Mouse (Mus musculus) frontal cortex, postnatal 10 days (tissue): ENCODE measurements at regions not wholly inside any gene's neighbourhood (a gene's known extent, or its start where the extent isn't known, plus 50 kb on each side); places are given as distances from the start of the nearest gene placed in this dataset.

Experiments used
- DNase-seq, 2 experiments: peaks; one replicate each; pipeline ENCODE4 v3.0.0; 2022; ENCODE audit warnings: low spot score in 2 of 2, mixed read lengths in 1 of 2

- no peak for DNase-seq
These were observed 216.3 kb upstream of the Pdzrn3 start for GRCm38 (mm10) chr6:101593782-101594641.

DNA sequence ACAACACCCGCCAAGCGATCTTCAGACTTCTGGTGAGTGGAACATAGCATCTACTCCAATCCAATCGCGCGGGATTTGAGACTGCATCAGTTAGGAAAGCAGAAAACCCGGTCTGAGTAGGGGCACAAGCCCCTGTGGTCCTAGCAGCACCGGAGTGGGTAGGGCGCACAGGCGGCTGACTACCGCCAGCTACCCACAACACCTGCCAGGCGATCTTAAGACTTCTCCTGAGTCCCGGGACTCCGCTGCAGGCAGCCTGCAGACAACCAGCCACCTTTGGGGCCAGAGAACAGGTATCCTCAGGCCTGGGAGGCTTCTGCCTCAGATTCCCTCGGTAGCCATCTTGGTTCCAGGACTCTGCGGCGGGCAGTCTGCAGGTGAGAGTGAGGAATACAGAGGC lies 208.2 kb upstream of the Pdzrn3 start:
- DNase-seq = no peak

DNA sequence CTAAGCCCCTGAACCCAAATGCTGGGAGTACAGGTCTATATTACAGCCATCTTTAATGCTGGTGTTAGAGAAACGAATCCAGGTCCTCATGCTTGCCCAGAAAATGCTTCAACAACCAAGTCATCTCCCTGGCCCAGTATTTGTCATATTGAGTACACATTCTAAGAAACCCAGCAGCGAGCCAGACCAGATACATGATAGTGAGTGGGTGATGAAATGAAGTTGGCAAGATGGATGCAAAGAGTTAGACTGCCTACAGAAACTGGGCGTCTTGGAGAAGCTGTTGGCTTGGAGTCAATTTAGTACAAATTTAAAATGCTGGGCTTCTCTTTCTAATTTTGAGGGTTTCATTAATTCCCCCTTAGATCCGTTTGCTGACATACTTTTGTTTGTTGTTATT lies 203.1 kb upstream of the Pdzrn3 start:
- no peak for DNase-seq

DNA sequence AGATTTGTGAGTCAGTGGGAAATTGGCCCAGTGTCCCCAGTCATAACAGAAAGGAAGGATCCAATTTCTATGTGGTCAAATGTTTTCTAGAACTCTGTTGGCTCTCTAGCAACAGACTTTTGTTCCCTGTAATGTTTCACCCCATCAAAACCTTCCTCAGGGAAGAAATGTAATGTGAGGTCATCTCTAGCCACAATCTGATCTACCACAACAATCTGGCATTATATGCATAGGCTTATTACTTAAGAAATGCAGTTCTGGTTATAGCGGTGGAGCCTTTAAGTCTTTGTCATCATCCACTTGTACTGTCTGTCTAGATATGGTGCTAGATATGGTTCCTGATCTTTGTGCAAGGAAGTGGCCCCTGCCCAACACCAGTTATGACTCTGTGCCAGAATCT lies 178.4 kb upstream of the Pdzrn3 start:
- no peak for DNase-seq

GRCm38 (mm10) chr6:101554965-101555604 lies 177.4 kb upstream of the Pdzrn3 start:
- no peak for DNase-seq

DNA sequence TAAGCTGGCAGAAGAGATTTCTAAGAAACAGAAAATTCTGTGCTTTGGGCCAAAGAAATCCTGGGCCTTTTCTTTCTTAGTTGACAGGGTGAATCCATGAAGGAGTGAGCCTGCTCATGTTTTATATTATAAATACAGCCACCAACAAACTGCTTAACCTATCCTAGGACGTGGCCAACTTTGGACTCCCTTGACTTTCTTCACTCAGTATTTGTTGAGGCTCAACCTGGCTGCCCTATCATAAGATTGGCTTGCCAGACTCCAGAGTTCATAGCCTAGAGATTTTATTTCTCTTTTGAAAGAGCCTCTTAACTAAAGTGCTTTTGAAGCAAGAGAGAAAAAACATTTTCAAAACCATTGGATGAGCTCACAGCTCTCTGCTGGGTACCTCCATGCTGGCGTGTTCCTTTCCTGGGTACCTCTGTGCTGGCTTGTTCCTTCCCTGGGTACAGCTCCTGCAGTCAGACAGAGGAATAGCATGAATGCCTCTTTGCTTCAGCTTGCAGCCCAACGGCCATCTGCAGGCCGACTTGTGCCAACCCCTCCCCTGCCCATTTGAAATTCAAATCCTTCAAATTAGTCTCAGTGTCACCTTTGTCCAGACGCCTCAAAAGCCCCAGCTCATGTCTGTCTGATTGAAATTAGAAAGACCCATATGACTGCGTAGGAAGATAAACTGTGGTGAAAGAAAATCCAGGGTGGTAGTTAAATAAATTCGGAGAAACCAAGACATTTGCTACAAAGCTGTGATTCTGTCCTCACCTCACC lies 173.0 kb upstream of the Pdzrn3 start:
- DNase-seq = peak; percentile 46 to 70

GRCm38 (mm10) chr6:101537581-101537980 lies 159.9 kb upstream of the Pdzrn3 start:
- DNase-seq = no peak

DNA sequence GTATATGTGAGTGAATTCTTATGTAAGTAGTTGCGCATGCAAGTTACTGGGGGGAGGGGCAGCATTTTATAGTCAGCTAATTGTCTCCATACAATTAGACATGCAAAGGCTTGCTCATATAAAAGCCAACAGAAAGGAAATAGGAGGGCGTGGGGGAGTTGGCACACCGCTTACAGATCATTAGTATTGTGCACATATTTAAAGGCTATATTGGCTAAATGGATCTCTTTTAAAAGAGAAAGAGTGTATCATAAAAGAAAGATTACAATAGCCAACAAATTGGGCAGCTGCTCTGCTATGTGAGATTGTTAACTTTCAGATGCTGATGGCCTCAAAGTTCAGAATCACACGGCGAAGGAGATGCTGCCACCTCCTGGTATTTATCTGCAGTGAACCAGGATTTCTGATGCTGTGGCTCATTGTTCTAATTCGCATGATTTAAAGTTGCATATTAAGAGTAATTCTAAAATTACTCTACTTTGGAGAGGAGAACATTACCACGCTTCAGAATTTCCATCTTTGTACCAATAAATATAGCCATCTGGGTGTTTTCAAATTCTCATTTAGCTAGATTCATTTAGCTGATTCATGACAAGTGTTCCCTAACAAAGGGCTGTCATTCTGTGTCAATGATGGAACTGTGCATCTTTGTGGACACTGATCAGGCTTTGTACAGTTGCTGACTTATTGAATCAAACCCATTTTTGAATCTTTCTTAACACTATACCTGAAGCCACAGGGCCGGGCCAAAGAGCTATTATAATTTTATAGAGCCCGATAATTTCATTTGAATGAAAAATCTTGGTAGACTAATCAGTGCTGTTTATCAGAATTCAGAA lies 156.7 kb upstream of the Pdzrn3 start:
- DNase-seq = no peak

GRCm38 (mm10) chr6:101532436-101532835 lies 154.7 kb upstream of the Pdzrn3 start:
- DNase-seq = no peak

- DNase-seq = peak in 1 of 2 experiments; percentile 32
These were observed 154.2 kb upstream of the Pdzrn3 start for GRCm38 (mm10) chr6:101531914-101532313.

DNA sequence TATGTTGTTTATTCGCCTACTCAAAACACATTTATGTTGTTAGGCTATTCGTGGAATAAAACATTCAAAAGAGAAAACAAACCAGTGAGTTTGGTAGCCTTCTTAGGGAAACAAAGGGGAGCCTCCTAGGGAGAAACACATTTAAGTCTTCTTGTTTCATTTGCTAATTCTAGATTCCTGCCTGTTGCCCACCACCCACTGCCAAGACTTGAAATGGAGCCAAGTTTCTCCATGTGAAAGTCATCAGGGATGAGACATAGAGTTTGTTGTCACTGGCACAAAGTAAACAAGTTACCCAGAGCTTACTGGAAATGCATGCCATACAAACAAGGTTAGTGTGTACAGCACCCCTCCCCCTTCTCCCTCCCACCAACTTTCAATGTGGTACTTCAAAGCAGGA lies 147.4 kb upstream of the Pdzrn3 start:
- DNase-seq = no peak

DNA sequence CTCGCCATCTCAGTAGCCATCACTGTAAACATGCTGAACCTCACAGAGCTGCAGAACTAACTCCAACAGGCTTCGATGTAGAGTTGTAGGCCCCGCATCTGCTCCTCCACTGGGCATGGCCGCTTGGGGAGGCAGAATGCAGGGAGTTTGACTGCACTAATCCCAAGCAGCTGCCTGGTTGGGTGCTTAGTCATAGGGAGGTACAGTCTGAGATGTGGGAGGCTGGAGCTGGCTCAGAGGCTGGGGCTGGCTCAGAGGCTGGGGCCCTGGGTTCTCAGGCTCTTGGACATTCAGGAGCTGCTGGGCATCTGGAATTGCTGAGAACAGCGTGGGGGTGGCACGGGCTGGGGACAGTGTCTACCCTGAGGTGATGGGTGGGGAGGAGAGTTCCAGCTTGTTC lies 143.6 kb upstream of the Pdzrn3 start:
- no peak for DNase-seq

GRCm38 (mm10) chr6:101520755-101521154 lies 143.1 kb upstream of the Pdzrn3 start:
- DNase-seq = no peak

- DNase-seq = no peak
These were observed 141.4 kb upstream of the Pdzrn3 start for GRCm38 (mm10) chr6:101518904-101519701.

GRCm38 (mm10) chr6:101517584-101517983 lies 139.9 kb upstream of the Pdzrn3 start:
- no peak for DNase-seq

- DNase-seq = no peak
These were observed 136.0 kb upstream of the Pdzrn3 start for GRCm38 (mm10) chr6:101513696-101514095.

DNA sequence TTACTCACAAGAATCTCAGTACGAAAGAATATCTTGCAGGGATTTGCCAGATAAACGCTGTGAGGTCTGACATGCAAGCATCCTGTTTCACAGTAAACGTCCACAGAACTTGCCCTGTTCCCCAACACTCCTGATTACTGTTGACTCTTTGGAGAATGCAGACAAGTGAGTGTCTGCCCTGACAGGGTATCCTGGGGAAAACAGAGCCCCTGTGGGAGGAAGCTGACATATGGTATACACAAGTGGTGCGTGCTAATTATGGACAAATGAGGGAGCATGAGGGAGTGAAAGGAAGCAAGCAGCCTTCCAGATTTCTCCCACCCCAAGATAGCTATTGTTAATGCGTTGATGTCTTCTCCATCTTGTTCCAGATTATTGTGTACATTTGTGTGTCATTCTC lies 124.5 kb upstream of the Pdzrn3 start:
- no peak for DNase-seq

DNA sequence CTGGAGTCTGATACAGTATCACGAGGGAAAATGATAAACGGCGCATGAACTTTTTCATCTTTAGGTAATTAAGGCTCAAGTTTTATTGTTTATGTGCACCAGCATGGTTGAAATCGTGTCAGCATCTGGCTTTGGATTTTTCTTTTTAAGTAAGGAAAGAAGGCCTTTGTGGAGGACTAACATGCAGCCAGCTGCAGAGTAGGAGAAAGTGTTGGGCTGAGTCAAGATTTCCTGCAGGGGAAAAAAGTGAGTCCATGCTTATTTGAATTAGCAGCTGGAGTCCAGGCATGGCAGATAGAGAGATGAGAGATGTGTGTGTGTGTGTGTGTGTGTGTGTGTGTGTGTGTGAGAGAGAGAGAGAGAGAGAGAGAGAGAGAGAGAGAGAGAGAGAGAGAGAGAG lies 124.0 kb upstream of the Pdzrn3 start:
- no peak for DNase-seq

DNA sequence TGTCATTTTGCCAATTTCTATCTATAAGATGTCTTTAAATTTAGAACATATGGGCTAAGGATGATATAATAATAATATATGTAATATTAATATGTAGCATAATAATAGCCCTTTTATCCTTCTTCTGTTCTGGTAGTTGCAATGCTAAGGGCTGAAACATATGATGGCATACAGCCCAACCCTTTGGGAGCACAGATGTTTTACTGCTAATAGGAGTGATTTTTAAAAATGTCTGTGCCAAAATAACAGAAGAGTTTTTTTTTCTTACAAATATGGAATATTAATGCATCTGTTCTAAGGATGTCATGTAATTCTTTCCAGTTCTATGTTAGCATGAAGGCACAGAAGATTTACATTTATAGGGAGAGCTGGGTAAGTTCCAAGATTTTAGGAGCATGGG lies 122.5 kb upstream of the Pdzrn3 start:
- DNase-seq = no peak

DNA sequence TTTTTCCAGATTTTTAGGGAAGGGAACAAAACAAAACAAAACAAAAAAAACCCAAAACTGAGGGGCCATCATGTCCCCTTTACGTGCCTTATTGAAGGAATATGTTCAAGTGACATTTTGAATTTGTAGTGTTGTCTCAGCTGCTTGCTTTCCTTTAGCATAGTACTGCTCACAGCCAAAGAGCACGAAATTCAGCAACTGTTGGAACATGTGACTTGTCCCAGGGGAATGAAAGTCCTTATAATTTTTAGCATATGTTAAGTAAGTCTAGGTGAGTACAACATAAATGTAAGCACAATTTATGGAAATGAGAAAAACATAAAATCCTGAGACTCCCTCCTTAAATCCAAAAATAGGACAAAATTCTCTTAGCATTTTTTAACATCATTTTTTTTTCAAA lies 110.8 kb upstream of the Pdzrn3 start:
- no peak for DNase-seq
